Mouse (Mus musculus) bone marrow macrophage, adult 2 months (primary cell): ENCODE measurements around the gene Gm20388.

Source experiments
- CTCF ChIP-seq: IDR thresholded peaks from 2 replicates; pipeline ENCODE4 v1.5.1; 2012; ENCODE audit warnings: low read depth, mild to moderate bottlenecking, low read length, moderate library complexity
- POLR2A ChIP-seq: IDR thresholded peaks from 2 replicates; pipeline ENCODE4 v1.6.1; 2012; ENCODE audit warnings: mild to moderate bottlenecking, low read depth, low read length, borderline replicate concordance

- TF ChIP-seq CTCF (no peak), POLR2A (no peak)
These were observed 2002.2 kb downstream of the Gm20388 start for GRCm38 (mm10) chr8:121912831-121913230.
